Mouse (Mus musculus) brain, embryonic 14.5 days (tissue): Measurements from ENCODE around the gene Cenpx. TPM values are rescaled to one million over a fixed set of nuclear protein-coding genes. Genes with fewer than 3 reads are reported as not detected.

Experiments
- DNase-seq: peaks from one replicate; pipeline ENCODE4 v3.0.0-alpha.2; 2011; ENCODE audit warnings: low read depth
- CTCF ChIP-seq: fragments of 200-500 bp; IDR thresholded peaks from 2 replicates; pipeline ENCODE4 v1.5.1; 2012; ENCODE audit warnings: inconsistent platforms, mild to moderate bottlenecking, moderate library complexity, borderline replicate concordance; ENCODE audit not compliant: insufficient read depth, insufficient read length; ENCODE audit errors: extremely low read depth
- POLR2A ChIP-seq: fragments of 200-500 bp; IDR thresholded peaks from 2 replicates; pipeline ENCODE4 v1.6.1; 2012; ENCODE audit warnings: mild to moderate bottlenecking, inconsistent platforms, borderline replicate concordance; ENCODE audit not compliant: poor library complexity, insufficient read depth, insufficient read length, severe bottlenecking; ENCODE audit errors: extremely low read depth
- polyA plus RNA-seq: library from polyadenylated mRNA; depleted of rRNA; stranded (reverse); fragments of >200 nt; gene quantifications from 2 replicates; pipeline ENCODE4 v1.2.3, GENCODE M21; 2012; rRNA removed

Cenpx gene
- polyA plus RNA-seq, 1 experiment, result 59.7 TPM

DNA sequence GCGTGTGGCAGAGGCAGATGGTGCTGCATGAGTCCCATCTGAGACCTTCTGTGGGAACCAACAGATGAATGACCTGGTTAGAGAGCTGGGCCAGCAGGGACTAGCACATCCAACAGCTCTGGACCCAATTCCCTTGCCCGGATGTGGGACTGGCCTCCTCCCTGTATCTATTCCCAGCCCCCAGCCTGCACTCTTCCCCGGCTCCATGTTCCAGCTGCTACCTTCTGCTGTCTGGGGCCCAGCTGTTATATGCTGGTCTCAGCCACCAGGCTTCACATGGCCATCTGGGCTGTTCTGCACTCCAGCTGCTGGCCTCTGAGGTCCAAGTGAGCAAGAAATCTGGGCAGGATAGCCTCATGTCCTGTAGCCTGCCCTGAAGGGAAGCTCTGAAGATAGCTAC is 48.1 kb downstream of the Cenpx start:
- no peak for DNase-seq

GRCm38 (mm10) chr11:120663714-120664113 is 49.8 kb downstream of the Cenpx start:
- DNase-seq, result no peak
- TF ChIP-seq POLR2A, result no peak
- TF ChIP-seq CTCF, result no peak

More for the DNA sequence above, 48.1 kb downstream of the Cenpx start:
- no peak for TF ChIP-seq POLR2A
- no peak for TF ChIP-seq CTCF

DNA sequence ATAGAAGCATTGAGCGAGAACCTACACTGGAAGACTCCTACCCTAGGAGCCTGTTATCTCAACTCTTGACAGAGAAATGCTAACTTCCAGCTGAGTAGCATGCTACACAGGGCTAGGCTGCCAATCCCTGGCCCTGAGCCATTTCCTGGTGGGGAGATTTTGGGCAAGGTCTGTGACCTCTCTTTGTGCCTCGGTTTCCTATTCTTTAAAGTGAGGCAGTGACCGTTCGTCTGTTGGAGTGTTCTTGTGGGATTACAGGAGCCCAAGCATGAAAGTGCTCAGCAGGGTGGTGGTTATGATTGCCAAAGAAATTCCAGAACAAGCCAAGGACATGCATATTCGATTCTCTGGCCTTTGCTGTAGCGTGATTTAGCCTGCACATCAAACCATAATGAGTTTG is 50.8 kb downstream of the Cenpx start:
- DNase-seq, result peak; percentile 28
- no peak for TF ChIP-seq CTCF
- no peak for TF ChIP-seq POLR2A

- no peak for DNase-seq
- TF ChIP-seq POLR2A (no peak), CTCF (no peak)
These were observed 52.5 kb downstream of the Cenpx start, which contains the start of gene Notum for GRCm38 (mm10) chr11:120661076-120661460. Gene Notum (minus strand): TSS chr11:120661175.

Other genes starting within 250 kb of the Cenpx start
- 42.4 and 45.8 TPM in 2 replicates for gene Arl16, start 246.1 kb downstream of the Cenpx start, polyA plus RNA-seq
- 96.3 and 107 TPM in 2 replicates for gene Mrpl12, start 229.1 kb downstream of the Cenpx start, polyA plus RNA-seq
- 40.6 and 57.3 TPM in 2 replicates for gene Slc25a10, start 221.9 kb downstream of the Cenpx start, polyA plus RNA-seq
- 0.32 and 0.36 TPM in 2 replicates for gene Gcgr, start 183.0 kb downstream of the Cenpx start, polyA plus RNA-seq
- 204 and 253 TPM in 2 replicates for gene Mcrip1, start 164.0 kb downstream of the Cenpx start, polyA plus RNA-seq
- gene Ppp1r27, start 162.6 kb downstream of the Cenpx start, polyA plus RNA-seq, result not detected in 2 replicates
- gene P4hb, start 140.5 kb downstream of the Cenpx start, polyA plus RNA-seq, result 162 and 206 TPM in 2 replicates
- 540 and 581 TPM in 2 replicates for gene Arhgdia, start 132.1 kb downstream of the Cenpx start, polyA plus RNA-seq
- 86.8 and 89.7 TPM in 2 replicates for gene Alyref, start 115.4 kb downstream of the Cenpx start, polyA plus RNA-seq
- 175 and 222 TPM in 2 replicates for gene Anapc11, start 115.3 kb downstream of the Cenpx start, polyA plus RNA-seq
- gene Npb, start 105.3 kb downstream of the Cenpx start, polyA plus RNA-seq, result 0.29 and 0.45 TPM in 2 replicates
- 229 and 307 TPM in 2 replicates for gene Pcyt2, start 95.8 kb downstream of the Cenpx start, polyA plus RNA-seq
- gene Sirt7, start 88.5 kb downstream of the Cenpx start, polyA plus RNA-seq, result 59.4 and 85.8 TPM in 2 replicates
- 57.4 and 57.6 TPM in 2 replicates for gene Mafg, start 80.1 kb downstream of the Cenpx start, polyA plus RNA-seq
- 19.9 and 26.8 TPM in 2 replicates for gene Pycr1, start 70.0 kb downstream of the Cenpx start, polyA plus RNA-seq
- gene Myadml2, start 65.6 kb downstream of the Cenpx start, polyA plus RNA-seq, result 0.35 and 0.51 TPM in 2 replicates
- gene Notum, start 52.6 kb downstream of the Cenpx start, polyA plus RNA-seq, result 1.7 and 2.7 TPM in 2 replicates
- 83.0 and 90.3 TPM in 2 replicates for gene Aspscr1, start 40.8 kb downstream of the Cenpx start, polyA plus RNA-seq
- 97.6 and 128 TPM in 2 replicates for gene Lrrc45, start 187 bp upstream of the Cenpx start, polyA plus RNA-seq
- gene Rac3, start 7.7 kb upstream of the Cenpx start, polyA plus RNA-seq, result 425 and 438 TPM in 2 replicates
- gene Dcxr, start 13.5 kb upstream of the Cenpx start, polyA plus RNA-seq, result 8.6 and 11.8 TPM in 2 replicates
- gene Cbr2, start 18.4 kb upstream of the Cenpx start, polyA plus RNA-seq, result 0.53 and 0.66 TPM in 2 replicates
- gene Hmga1b, start 49.1 kb upstream of the Cenpx start, polyA plus RNA-seq, result 0.76 and 1.9 TPM in 2 replicates
- 117 and 119 TPM in 2 replicates for gene Rfng, start 70.5 kb upstream of the Cenpx start, polyA plus RNA-seq
- 277 and 337 TPM in 2 replicates for gene Gps1, start 70.5 kb upstream of the Cenpx start, polyA plus RNA-seq
- gene Dus1l, start 82.7 kb upstream of the Cenpx start, polyA plus RNA-seq, result 38.9 and 43.9 TPM in 2 replicates
- gene Fasn, start 110.8 kb upstream of the Cenpx start, polyA plus RNA-seq, result 298 and 471 TPM in 2 replicates
- gene Ccdc57, start 219.1 kb upstream of the Cenpx start, polyA plus RNA-seq, result 5.6 and 7.2 TPM in 2 replicates
- 9.4 and 10.9 TPM in 2 replicates for gene Slc16a3, start 234.7 kb upstream of the Cenpx start, polyA plus RNA-seq